Mouse (Mus musculus): ENCODE results near the gene Bcl10. TPM values are rescaled to one million over a fixed set of nuclear protein-coding genes. Genes with fewer than 3 reads are reported as not detected.
"Not testable (repeated sequence)": the region's sequence is repeated elsewhere in the genome, so short reads cannot be mapped to it uniquely, and the experiment has no call there.

The Bcl10 gene
- polyA plus RNA-seq (2014; fragmentation: Nextera tagmentation; extraction: Ambion mirVana), result 59.5 and 61.5 TPM in 2 replicates

- H3K4me1 ChIP-seq (ENCODE audit: control insufficient read depth, insufficient read depth, low read length), result no peaks in the 10 kb centered on the region
- H3K4me2 ChIP-seq (ENCODE audit: low read depth, low read length), result peak within 1 kb of the TSS; percentile 58
- no peaks in the 10 kb centered on the region for H3K9me3 ChIP-seq (replicated peaks; ENCODE audit: control insufficient read depth, low read length)
- H3K27ac ChIP-seq (replicated peaks; ENCODE audit: low read depth, low read length), result peak within 1 kb of the TSS; percentile 47; the same call in 1 of the 2 replicates
- H3K4me3 ChIP-seq (ENCODE audit: low read depth, low read length), result peak within 1 kb of the TSS; percentile 31
- DNase-seq (ENCODE audit: low spot score), result no peak
- WGBS, result 31% methylated on average over 11 of the region's 11 CpGs
- H3K36me3 ChIP-seq (replicated peaks; ENCODE audit: control insufficient read depth, insufficient read depth, low read depth, low read length), result no peaks in the 10 kb centered on the region
- H3K27me3 ChIP-seq (ENCODE audit: control insufficient read depth, insufficient read depth, low read length), result no peaks in the 10 kb centered on the region
- no peak for ATAC-seq (replicated peaks; ENCODE audit: insufficient number of reproducible peaks, low FRiP score, low TSS enrichment, low read depth)
- 0 out of 2 replicates have a peak within 1 kb of the TSS, but pooled peaks have one; percentile 41 for H3K9ac ChIP-seq (replicated peaks; ENCODE audit: low read length)
Observed at GRCm38 (mm10) chr3:145922019-145922854, at the start of gene Bcl10. Bcl10 (plus strand) TSS chr3:145922804.

- no peak overlapping the region for H3K4me3 ChIP-seq (ENCODE audit: low read depth, low read length)
- ATAC-seq (replicated peaks; ENCODE audit: insufficient number of reproducible peaks, low FRiP score, low TSS enrichment, low read depth) (no peak), DNase-seq (ENCODE audit: low spot score) (no peak)
- no peaks in the 10 kb centered on the region for H3K4me1 ChIP-seq (ENCODE audit: control insufficient read depth, insufficient read depth, low read length)
- H3K9ac ChIP-seq (replicated peaks; ENCODE audit: low read length), result no peak overlapping the region
- no peak overlapping the region for H3K4me2 ChIP-seq (ENCODE audit: low read depth, low read length)
- H3K27me3 ChIP-seq (ENCODE audit: control insufficient read depth, insufficient read depth, low read length), result no peaks in the 10 kb centered on the region
- no peaks in the 10 kb centered on the region for H3K9me3 ChIP-seq (replicated peaks; ENCODE audit: control insufficient read depth, low read length)
- 95% methylated on average over 1 of the region's 1 CpGs for WGBS
- H3K36me3 ChIP-seq (replicated peaks; ENCODE audit: control insufficient read depth, insufficient read depth, low read depth, low read length), result no peaks in the 10 kb centered on the region
- H3K27ac ChIP-seq (replicated peaks; ENCODE audit: low read depth, low read length), result no peak overlapping the region
Observed at GRCm38 (mm10) chr3:145873271-145873670, 49.3 kb upstream of the Bcl10 start.

- Histone ChIP-seq H3K4me3 (ENCODE audit: low read depth, low read length) (no peak overlapping the region), H3K27me3 (ENCODE audit: control insufficient read depth, insufficient read depth, low read length) (no peaks in the 10 kb centered on the region), H3K27ac (replicated peaks; ENCODE audit: low read depth, low read length) (no peak overlapping the region), H3K4me2 (ENCODE audit: low read depth, low read length) (no peak overlapping the region), H3K9ac (replicated peaks; ENCODE audit: low read length) (no peak overlapping the region), H3K4me1 (ENCODE audit: control insufficient read depth, insufficient read depth, low read length) (no peaks in the 10 kb centered on the region), H3K9me3 (replicated peaks; ENCODE audit: control insufficient read depth, low read length) (no peaks in the 10 kb centered on the region), H3K36me3 (replicated peaks; ENCODE audit: control insufficient read depth, insufficient read depth, low read depth, low read length) (no peaks in the 10 kb centered on the region)
- WGBS, result 82% methylated on average over 4 of the region's 4 CpGs
- ATAC-seq (replicated peaks; ENCODE audit: insufficient number of reproducible peaks, low FRiP score, low TSS enrichment, low read depth) (no peak), DNase-seq (ENCODE audit: low spot score) (no peak)
Observed at GRCm38 (mm10) chr3:145874126-145874525, 48.5 kb upstream of the Bcl10 start.

GRCm38 (mm10) chr3:145876120-145876519 is 46.5 kb upstream of the Bcl10 start:
- WGBS, result 85% methylated on average over 11 of the region's 11 CpGs
- Histone ChIP-seq H3K9me3 (replicated peaks; ENCODE audit: control insufficient read depth, low read length) (no peaks in the 10 kb centered on the region), H3K27ac (replicated peaks; ENCODE audit: low read depth, low read length) (no peak overlapping the region), H3K27me3 (ENCODE audit: control insufficient read depth, insufficient read depth, low read length) (no peaks in the 10 kb centered on the region), H3K4me1 (ENCODE audit: control insufficient read depth, insufficient read depth, low read length) (no peaks in the 10 kb centered on the region), H3K36me3 (replicated peaks; ENCODE audit: control insufficient read depth, insufficient read depth, low read depth, low read length) (no peaks in the 10 kb centered on the region), H3K9ac (replicated peaks; ENCODE audit: low read length) (no peak overlapping the region), H3K4me2 (ENCODE audit: low read depth, low read length) (no peak overlapping the region), H3K4me3 (ENCODE audit: low read depth, low read length) (no peak overlapping the region)
- no peak for ATAC-seq (replicated peaks; ENCODE audit: insufficient number of reproducible peaks, low FRiP score, low TSS enrichment, low read depth)
- DNase-seq (ENCODE audit: low spot score), result no peak

GRCm38 (mm10) chr3:145878867-145879266 is 43.7 kb upstream of the Bcl10 start:
- not testable (repeated sequence) for H3K4me2 ChIP-seq (ENCODE audit: low read depth, low read length); H3K4me1 ChIP-seq (ENCODE audit: control insufficient read depth, insufficient read depth, low read length); H3K36me3 ChIP-seq (replicated peaks; ENCODE audit: control insufficient read depth, insufficient read depth, low read depth, low read length); H3K27me3 ChIP-seq (ENCODE audit: control insufficient read depth, insufficient read depth, low read length); H3K27ac ChIP-seq (replicated peaks; ENCODE audit: low read depth, low read length); H3K9ac ChIP-seq (replicated peaks; ENCODE audit: low read length); ATAC-seq (replicated peaks; ENCODE audit: insufficient number of reproducible peaks, low FRiP score, low TSS enrichment, low read depth); DNase-seq (ENCODE audit: low spot score); H3K9me3 ChIP-seq (replicated peaks; ENCODE audit: control insufficient read depth, low read length); H3K4me3 ChIP-seq (ENCODE audit: low read depth, low read length)
- WGBS, result 90% methylated on average over 13 of the region's 14 CpGs

- no peaks in the 10 kb centered on the region for H3K27me3 ChIP-seq (ENCODE audit: control insufficient read depth, insufficient read depth, low read length)
- H3K4me3 ChIP-seq (ENCODE audit: low read depth, low read length), result no peak overlapping the region
- ATAC-seq (replicated peaks; ENCODE audit: insufficient number of reproducible peaks, low FRiP score, low TSS enrichment, low read depth), result no peak
- H3K4me1 ChIP-seq (ENCODE audit: control insufficient read depth, insufficient read depth, low read length), result no peaks in the 10 kb centered on the region
- no peaks in the 10 kb centered on the region for H3K36me3 ChIP-seq (replicated peaks; ENCODE audit: control insufficient read depth, insufficient read depth, low read depth, low read length)
- no peak for DNase-seq (ENCODE audit: low spot score)
- no peak overlapping the region for H3K4me2 ChIP-seq (ENCODE audit: low read depth, low read length)
- no peak overlapping the region for H3K27ac ChIP-seq (replicated peaks; ENCODE audit: low read depth, low read length)
- no peaks in the 10 kb centered on the region for H3K9me3 ChIP-seq (replicated peaks; ENCODE audit: control insufficient read depth, low read length)
- WGBS, result 81% methylated on average over 1 of the region's 1 CpGs
- no peak overlapping the region for H3K9ac ChIP-seq (replicated peaks; ENCODE audit: low read length)
Observed at GRCm38 (mm10) chr3:145880335-145880734, 42.3 kb upstream of the Bcl10 start.

GRCm38 (mm10) chr3:145882076-145882874 is 40.3 kb upstream of the Bcl10 start:
- H3K4me3 ChIP-seq (ENCODE audit: low read depth, low read length), result no peak overlapping the region
- H3K27ac ChIP-seq (replicated peaks; ENCODE audit: low read depth, low read length), result no peak overlapping the region
- 84% methylated on average over 15 of the region's 15 CpGs for WGBS
- H3K4me2 ChIP-seq (ENCODE audit: low read depth, low read length), result no peak overlapping the region
- no peak for ATAC-seq (replicated peaks; ENCODE audit: insufficient number of reproducible peaks, low FRiP score, low TSS enrichment, low read depth)
- H3K9ac ChIP-seq (replicated peaks; ENCODE audit: low read length), result no peak overlapping the region
- H3K36me3 ChIP-seq (replicated peaks; ENCODE audit: control insufficient read depth, insufficient read depth, low read depth, low read length), result no peaks in the 10 kb centered on the region
- H3K27me3 ChIP-seq (ENCODE audit: control insufficient read depth, insufficient read depth, low read length), result no peaks in the 10 kb centered on the region
- no peaks in the 10 kb centered on the region for H3K9me3 ChIP-seq (replicated peaks; ENCODE audit: control insufficient read depth, low read length)
- DNase-seq (ENCODE audit: low spot score), result no peak
- H3K4me1 ChIP-seq (ENCODE audit: control insufficient read depth, insufficient read depth, low read length), result peaks cover 3% of the 10 kb centered on the region; the same call in 1 of the 2 replicates

- Histone ChIP-seq H3K27me3 (ENCODE audit: control insufficient read depth, insufficient read depth, low read length) (no peaks in the 10 kb centered on the region), H3K4me1 (ENCODE audit: control insufficient read depth, insufficient read depth, low read length) (peaks cover 3% of the 10 kb centered on the region; the same call in 1 of the 2 replicates), H3K27ac (replicated peaks; ENCODE audit: low read depth, low read length) (no peak overlapping the region), H3K4me3 (ENCODE audit: low read depth, low read length) (no peak overlapping the region), H3K4me2 (ENCODE audit: low read depth, low read length) (no peak overlapping the region), H3K36me3 (replicated peaks; ENCODE audit: control insufficient read depth, insufficient read depth, low read depth, low read length) (no peaks in the 10 kb centered on the region), H3K9ac (replicated peaks; ENCODE audit: low read length) (no peak overlapping the region), H3K9me3 (replicated peaks; ENCODE audit: control insufficient read depth, low read length) (no peaks in the 10 kb centered on the region)
- 65% methylated on average over 2 of the region's 2 CpGs for WGBS
- ATAC-seq (replicated peaks; ENCODE audit: insufficient number of reproducible peaks, low FRiP score, low TSS enrichment, low read depth) (no peak; the same call in 1 of the 2 replicates), DNase-seq (ENCODE audit: low spot score) (no peak)
Observed at GRCm38 (mm10) chr3:145883233-145883632, 39.4 kb upstream of the Bcl10 start.

Data from embryonic facial prominence, embryonic 11.5 days (tissue).